Comparison of ENCODE assay signal across 10 mouse cellular contexts in genomic region chr4:119931923-119932322, GRCm38 (mm10).
DNase-seq lines count a peak whose midpoint lies in the region; ATAC-seq and TF ChIP-seq lines count a peak whose summit lies in the region.
"Had no signal": no experiment of that assay in that cellular context is flagged by ENCODE, and none has a peak within 500 bp of the region (broad histone marks: within the 10 kb centered on the region; RNA-seq: fewer than 3 reads in every experiment).

No protein-coding gene starts in this region.

- peaks cover 19% of the 10 kb centered on the region for H3K4me1 ChIP-seq in hindbrain, embryonic 16.5 days (ENCODE audit: control insufficient read depth, insufficient read depth, low read depth, low read length)
- H3K4me1 ChIP-seq in neural tube, embryonic 13.5 days (replicated peaks): peaks cover 37% of the 10 kb centered on the region

- TF ChIP-seq CTCF in left cerebral cortex, adult 2 months (IDR thresholded peaks at IDR 0.05): no peak

- no peak overlapping the region for H3K4me2 ChIP-seq in hindbrain, embryonic 16.5 days (ENCODE audit: low read length)
- H3K4me2 ChIP-seq in neural tube, embryonic 13.5 days: no peak overlapping the region
- H3K4me2 ChIP-seq: stomach, embryonic 15.5 days had no signal

- no peaks in the 10 kb centered on the region for H3K36me3 ChIP-seq in hindbrain, embryonic 16.5 days (ENCODE audit: control insufficient read depth, insufficient read depth, low read length)
- H3K36me3 ChIP-seq in neural tube, embryonic 13.5 days: no peaks in the 10 kb centered on the region
- H3K36me3 ChIP-seq: stomach, embryonic 15.5 days had no signal

- peak in 1 of 2 experiments; percentile 36 for DNase-seq in left cerebral cortex, adult 2 months (ENCODE audit: extremely low spot score in 1 of 2, low spot score in 2 of 2)
- DNase-seq in left cerebral cortex, adult 9 months (ENCODE audit: low spot score in 2 of 2): no peak
- DNase-seq in embryo, embryonic 10.5 days (ENCODE audit: low spot score): peak; percentile 73
- no peak for DNase-seq in ovary, postnatal 10 days (ENCODE audit: low spot score)
- no peak for DNase-seq in heart, postnatal 14 days
- no peak for DNase-seq in adrenal gland, adult 8-10 months

- H3K27me3 ChIP-seq in hindbrain, embryonic 16.5 days (replicated peaks; ENCODE audit: control insufficient read depth, insufficient read depth, low read length): no peaks in the 10 kb centered on the region
- H3K27me3 ChIP-seq in neural tube, embryonic 13.5 days: peaks cover 3% of the 10 kb centered on the region
- H3K27me3 ChIP-seq: stomach, embryonic 15.5 days had no signal

- H3K4me3 ChIP-seq in left cerebral cortex, adult 2 months: no peak overlapping the region
- no peak overlapping the region for H3K4me3 ChIP-seq in hindbrain, embryonic 16.5 days (ENCODE audit: low read length)
- H3K4me3 ChIP-seq in neural tube, embryonic 13.5 days: no peak overlapping the region
- H3K4me3 ChIP-seq: megakaryocyte, embryonic 14.5 days; stomach, embryonic 15.5 days had no signal

- peak; percentile 82 for ATAC-seq in hindbrain, embryonic 16.5 days
- ATAC-seq in neural tube, embryonic 13.5 days (ENCODE audit: low read depth): peak; percentile 60

- H3K9ac ChIP-seq in hindbrain, embryonic 16.5 days (ENCODE audit: low read depth, low read length): no peak overlapping the region
- H3K9ac ChIP-seq in neural tube, embryonic 13.5 days: 0 out of 2 replicates have a peak overlapping the region, but pooled peaks have one; percentile 31
- H3K9ac ChIP-seq: stomach, embryonic 15.5 days had no signal

- intact Hi-C loops in left cerebral cortex, adult 2 months (cut with DNase I): loop anchor here (2.0 kb wide), 1 partner anchor 17 kb away; no protein-coding TSS in a partner anchor
- intact Hi-C loops in heart, postnatal 14 days (cut with DNase I): no loop called here

- 17% methylated on average over 8 of the region's 8 CpGs for WGBS in hindbrain, embryonic 16.5 days
- 9% methylated on average over 8 of the region's 8 CpGs for WGBS in neural tube, embryonic 13.5 days

- no peaks in the 10 kb centered on the region for H3K9me3 ChIP-seq in hindbrain, embryonic 16.5 days (ENCODE audit: control insufficient read depth, low read length)
- H3K9me3 ChIP-seq in neural tube, embryonic 13.5 days: no peaks in the 10 kb centered on the region
- H3K9me3 ChIP-seq: megakaryocyte, embryonic 14.5 days; stomach, embryonic 15.5 days had no signal

- peak overlapping the region; percentile 71 for H3K27ac ChIP-seq in left cerebral cortex, adult 2 months
- peak overlapping the region; percentile 1; the same call in 1 of the 2 replicates for H3K27ac ChIP-seq in hindbrain, embryonic 16.5 days (ENCODE audit: low read depth, low read length)
- peak overlapping the region; percentile 71 for H3K27ac ChIP-seq in neural tube, embryonic 13.5 days (replicated peaks)
- H3K27ac ChIP-seq: stomach, embryonic 15.5 days had no signal

Comparison
In these comparisons a context has a peak if more than half of its experiments do, and no peak if none do; other contexts are left out.
1. H3K27ac ChIP-seq: peak in every context shown above with its lines; median percentile 71 in left cerebral cortex, adult 2 months; 71 in neural tube, embryonic 13.5 days; 1 in hindbrain, embryonic 16.5 days.